Mouse (Mus musculus) bone marrow, adult 2 months (tissue): Measurements from ENCODE around the gene Fam234b.

ENCODE experiments used
- CTCF ChIP-seq: fragments of 200-500 bp; IDR thresholded peaks from 2 replicates; pipeline ENCODE4 v1.5.1; 2011; ENCODE audit warnings: low read length, control low read depth; ENCODE audit not compliant: control insufficient read depth, insufficient read depth
- POLR2A ChIP-seq: fragments of 200-500 bp; IDR thresholded peaks from 2 replicates; pipeline ENCODE4 v1.6.1; 2011; ENCODE audit warnings: low read depth, mild to moderate bottlenecking, control low read depth, low read length, borderline replicate concordance; ENCODE audit not compliant: control insufficient read depth

- no peak for TF ChIP-seq CTCF
- no peak for TF ChIP-seq POLR2A
Observed at GRCm38 (mm10) chr6:135212666-135213065, 14.9 kb downstream of the Fam234b start.
